Mouse (Mus musculus) spleen, embryonic (tissue): ENCODE data around the gene AW551984.

Experiments
- CTCF ChIA-PET: fragments of 350-600 bp; sonication (Branson Sonifier 250); formaldehyde crosslinking; loops from one replicate; lab custom pipeline; 2022; lab: Charles Lee

AW551984 gene

GRCm38 (mm10) chr9:39603999-39604453, at the start of gene AW551984:
Gene AW551984 (minus strand): TSS chr9:39604403.
- CTCF ChIA-PET = no interaction called here

- CTCF ChIA-PET = no interaction called here
These were observed 43.2 kb upstream of the AW551984 start for GRCm38 (mm10) chr9:39647382-39647781.

GRCm38 (mm10) chr9:39644785-39645184, 40.6 kb upstream of the AW551984 start, which contains the start of gene Olfr961:
Gene Olfr961 (plus strand): TSS chr9:39645085.
- CTCF ChIA-PET = no interaction called here

GRCm38 (mm10) chr9:39633913-39634594, 29.9 kb upstream of the AW551984 start:
- CTCF ChIA-PET = no interaction called here

GRCm38 (mm10) chr9:39629069-39629468, 24.9 kb upstream of the AW551984 start:
- CTCF ChIA-PET = no interaction called here

GRCm38 (mm10) chr9:39624711-39625110, 20.5 kb upstream of the AW551984 start:
- CTCF ChIA-PET = no interaction called here

GRCm38 (mm10) chr9:39623783-39624182, 19.6 kb upstream of the AW551984 start:
- CTCF ChIA-PET = no interaction called here

- CTCF ChIA-PET = no interaction called here
These were observed 16.9 kb upstream of the AW551984 start, which contains the start of gene Olfr960 for GRCm38 (mm10) chr9:39621073-39621472. Gene Olfr960 (plus strand): TSS chr9:39621373.

- CTCF ChIA-PET = no interaction called here
These were observed 7.8 kb upstream of the AW551984 start for GRCm38 (mm10) chr9:39611953-39612352.

- CTCF ChIA-PET = no interaction called here
These were observed 6.2 kb upstream of the AW551984 start, which contains the start of gene Olfr148 for GRCm38 (mm10) chr9:39610355-39610754. Gene Olfr148 (plus strand): TSS chr9:39610655.

GRCm38 (mm10) chr9:39608497-39608896, 4.3 kb upstream of the AW551984 start:
- CTCF ChIA-PET = no interaction called here

- CTCF ChIA-PET = no interaction called here
These were observed 814 bp downstream of the AW551984 start for GRCm38 (mm10) chr9:39603333-39603845.

- CTCF ChIA-PET = no interaction called here
These were observed 1.5 kb downstream of the AW551984 start for GRCm38 (mm10) chr9:39602536-39603332.

- CTCF ChIA-PET = no interaction called here
These were observed 27.2 kb downstream of the AW551984 start for GRCm38 (mm10) chr9:39577050-39577449.

GRCm38 (mm10) chr9:39575469-39575868, 28.7 kb downstream of the AW551984 start, which contains the start of gene Olfr959:
Gene Olfr959 (minus strand): TSS chr9:39575569.
- CTCF ChIA-PET = no interaction called here

GRCm38 (mm10) chr9:39558349-39558647, 45.9 kb downstream of the AW551984 start:
- CTCF ChIA-PET = no interaction called here

GRCm38 (mm10) chr9:39557529-39558348, 46.5 kb downstream of the AW551984 start:
- CTCF ChIA-PET = no interaction called here

- CTCF ChIA-PET = no interaction called here
These were observed 50.3 kb downstream of the AW551984 start, which contains the start of gene Olfr958 for GRCm38 (mm10) chr9:39553946-39554345. Gene Olfr958 (minus strand): TSS chr9:39554054.

- CTCF ChIA-PET = no interaction called here
These were observed 53.4 kb downstream of the AW551984 start for GRCm38 (mm10) chr9:39550806-39551205.
